Mouse (Mus musculus) urinary bladder, postnatal 25 days (tissue): Measurements from ENCODE around the gene Rbpjl.
A peak's percentile ranks its signal among the peaks of the same experiment; 100 is the strongest.

ENCODE experiments used
- DNase-seq: peaks from one replicate; pipeline ENCODE4 v3.0.0; 2022; ENCODE audit warnings: low spot score

Rbpjl gene

GRCm38 (mm10) chr2:164402906-164403305, at the start of gene Rbpjl:
Gene Rbpjl, plus strand, starts transcription at chr2:164403141.
- DNase-seq: peak; percentile 76

DNA sequence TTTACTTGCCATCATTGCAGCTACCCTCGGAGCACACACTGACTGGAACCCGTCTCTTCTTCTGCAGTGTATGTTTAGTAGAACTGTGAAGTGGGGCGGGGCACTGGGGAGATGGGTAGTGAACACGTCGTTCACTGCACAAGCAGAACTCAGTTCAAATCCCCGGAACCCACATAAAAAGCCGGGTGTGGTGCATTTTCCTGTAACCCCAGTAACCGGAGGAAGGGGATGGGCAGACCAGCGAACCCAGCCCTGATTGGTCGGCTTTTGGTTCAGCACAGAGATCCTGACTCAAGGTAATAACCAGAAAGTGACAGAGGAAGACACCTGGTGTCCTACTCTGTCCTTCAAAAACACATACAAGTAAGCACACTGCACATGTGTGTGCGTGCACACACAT, 49.6 kb upstream of the Rbpjl start:
- DNase-seq: no peak

DNA sequence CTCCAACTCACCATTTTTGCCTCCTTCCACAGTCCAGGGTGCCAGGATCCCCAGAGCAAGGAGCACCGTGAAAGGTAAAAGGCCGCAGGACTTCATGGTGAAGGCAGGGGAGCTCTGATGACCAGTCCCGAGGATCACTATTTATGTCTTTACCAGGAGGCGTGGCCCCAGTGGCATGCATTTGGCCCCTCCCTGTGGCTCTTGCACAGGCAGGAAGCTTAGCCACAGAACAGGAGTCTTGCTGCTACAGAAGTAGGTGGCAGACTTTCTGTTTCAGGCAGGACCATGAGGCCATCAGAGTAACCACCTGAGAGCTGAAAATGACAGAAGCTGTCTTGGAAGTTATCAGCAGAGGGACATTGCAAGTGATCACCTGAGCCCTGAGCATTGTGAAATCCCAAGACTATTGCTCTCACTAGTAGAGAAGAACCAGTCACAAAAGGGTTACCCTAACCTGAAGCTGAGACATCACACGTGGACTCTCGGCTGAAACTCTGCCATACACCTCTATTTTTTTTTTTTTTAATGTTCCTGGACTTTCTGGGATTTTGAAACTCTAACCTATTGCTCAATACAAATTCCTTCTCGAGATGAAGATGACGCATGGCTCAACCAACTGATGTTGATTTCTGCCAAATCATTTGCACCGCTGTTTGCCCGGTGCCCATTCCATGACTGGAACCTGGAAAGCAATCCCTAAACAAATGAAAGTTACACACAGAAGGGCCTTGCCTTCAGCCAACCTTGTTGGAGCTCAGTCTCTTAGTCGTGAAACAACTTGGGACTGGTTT, 46.6 kb upstream of the Rbpjl start:
- DNase-seq: no peak

DNA sequence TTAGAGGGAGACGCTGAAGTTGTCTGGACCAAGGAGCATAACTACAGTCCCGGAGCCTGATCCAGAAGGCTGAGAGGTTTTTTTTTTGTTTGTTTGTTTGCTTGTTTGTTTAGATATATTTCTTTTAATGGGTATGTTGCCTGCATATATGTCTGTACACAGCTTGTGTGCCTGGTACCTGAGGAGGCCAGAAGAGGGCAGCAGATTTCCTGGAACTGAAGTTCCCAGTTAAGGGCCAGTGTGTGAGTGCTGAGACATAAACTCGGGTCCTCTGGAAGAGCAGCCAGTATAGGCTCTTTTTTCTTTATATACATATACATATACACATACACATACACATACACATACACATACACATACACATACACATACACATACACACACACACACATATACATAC, 44.6 kb upstream of the Rbpjl start:
- DNase-seq: no peak

GRCm38 (mm10) chr2:164359031-164359430, 43.9 kb upstream of the Rbpjl start:
- no peak for DNase-seq

DNA sequence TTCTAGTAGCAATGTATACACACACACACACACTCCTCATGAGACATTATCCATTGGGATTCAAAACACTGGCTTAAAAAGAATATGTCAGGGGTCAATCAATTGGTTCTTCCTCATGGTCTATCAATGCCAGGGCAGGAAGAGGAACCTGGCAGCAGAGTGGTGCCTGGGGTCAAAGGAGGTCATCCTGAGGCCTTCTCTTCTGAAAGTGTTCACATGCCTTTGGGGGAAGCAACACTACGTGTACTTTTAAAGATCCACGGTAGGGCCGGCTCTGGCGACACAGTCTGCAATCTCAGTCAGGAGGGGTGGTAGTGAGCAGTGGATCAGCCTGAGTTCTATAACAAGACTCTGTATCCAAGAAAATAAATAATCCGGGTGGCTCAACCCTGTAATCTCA, 43.3 kb upstream of the Rbpjl start:
- no peak for DNase-seq

GRCm38 (mm10) chr2:164360974-164361657, 41.8 kb upstream of the Rbpjl start:
- DNase-seq: no peak

GRCm38 (mm10) chr2:164366947-164367346, 36.0 kb upstream of the Rbpjl start:
- DNase-seq: no peak

GRCm38 (mm10) chr2:164368620-164369105, 34.3 kb upstream of the Rbpjl start:
- no peak for DNase-seq

- DNase-seq: no peak
Measured at GRCm38 (mm10) chr2:164371371-164371770, 31.6 kb upstream of the Rbpjl start.

DNA sequence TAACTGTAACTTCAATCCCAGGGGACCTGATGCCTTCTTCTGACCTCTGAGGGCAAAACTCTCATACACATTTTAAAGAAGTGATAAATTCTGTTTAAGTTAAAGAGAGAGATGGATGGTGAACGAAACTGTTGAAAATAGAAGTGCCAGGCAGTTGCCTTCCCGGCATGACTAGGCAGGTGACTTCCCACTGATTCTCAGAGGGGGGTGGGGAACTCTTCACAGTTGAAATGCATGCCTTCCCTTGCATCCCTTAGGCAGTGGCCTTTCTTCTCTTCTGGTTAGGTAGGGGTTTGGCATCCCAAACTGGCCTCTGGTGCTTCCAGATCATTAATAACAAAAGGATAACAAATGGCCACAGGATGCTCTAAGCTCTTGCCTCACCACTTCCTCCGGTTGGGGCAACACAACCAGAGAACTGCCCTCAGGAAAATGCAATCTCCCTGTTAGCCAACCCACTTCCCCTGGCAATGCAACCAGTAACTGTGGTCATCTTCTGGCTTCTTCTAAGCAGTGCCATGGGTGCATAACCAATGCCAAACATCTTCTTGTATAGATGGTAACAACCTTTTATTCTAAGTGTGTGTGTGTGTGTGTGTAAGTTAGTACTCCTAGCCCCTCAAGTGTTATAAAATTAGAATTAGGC, 30.4 kb upstream of the Rbpjl start:
- DNase-seq: no peak

DNA sequence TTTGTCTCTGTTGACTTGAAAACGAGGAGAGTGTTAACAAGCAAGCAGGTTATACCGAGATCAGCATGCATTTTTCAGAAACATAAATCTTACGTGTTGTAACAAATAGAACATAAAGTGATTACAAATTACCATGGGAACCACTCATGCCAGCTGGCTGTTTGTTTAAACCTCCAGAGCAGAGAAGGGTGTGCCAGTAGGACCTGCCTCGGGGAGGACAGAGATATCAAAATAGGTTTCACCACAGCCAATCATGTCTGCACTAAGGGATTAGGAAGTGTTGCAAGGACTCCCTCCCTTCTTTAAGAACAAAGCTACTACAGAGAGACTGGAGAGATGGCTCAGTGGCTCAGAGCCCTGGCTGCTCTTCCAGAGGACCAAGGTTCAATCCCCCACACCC, 29.8 kb upstream of the Rbpjl start:
- DNase-seq: no peak

DNA sequence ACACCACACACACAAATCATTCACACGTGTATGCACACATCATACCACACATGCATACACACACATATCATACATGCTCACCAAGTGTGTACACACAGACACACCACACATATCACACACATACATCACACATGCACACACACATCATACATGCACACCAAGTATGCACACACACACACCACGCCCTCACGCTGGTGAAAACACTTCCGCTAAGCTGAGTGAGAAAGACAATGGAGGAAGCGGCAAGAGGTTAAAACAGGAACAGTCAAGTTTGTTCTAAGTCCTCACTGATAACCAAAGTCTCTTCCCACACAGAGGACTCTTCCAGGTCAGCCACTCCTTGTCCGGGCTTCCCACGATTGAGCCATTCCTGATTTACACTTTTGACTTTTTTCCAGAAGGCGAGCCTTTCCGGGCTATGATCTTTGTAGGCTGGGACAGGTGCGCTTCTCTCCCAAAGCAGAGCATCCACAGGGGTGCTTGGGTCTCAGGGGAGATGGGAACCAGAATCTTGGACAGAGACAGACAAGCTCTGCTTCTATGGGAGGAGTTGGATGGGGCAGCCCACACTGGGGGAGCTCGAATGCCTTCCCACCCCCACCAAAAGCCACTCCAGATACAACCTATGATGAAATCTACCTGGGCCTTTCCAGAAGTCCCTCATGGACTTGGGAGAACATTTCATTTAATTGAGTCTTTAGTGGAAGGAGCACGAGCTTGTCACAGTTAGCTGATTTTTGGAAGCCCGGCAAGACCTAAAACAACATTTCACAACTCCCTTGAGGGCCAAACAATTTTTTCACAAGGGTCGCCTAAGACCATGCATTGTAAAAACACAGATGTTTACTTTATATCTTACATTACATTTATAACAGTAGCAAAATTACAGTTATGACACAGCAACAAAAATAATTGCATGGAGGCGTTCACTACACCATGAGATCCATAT, 25.2 kb upstream of the Rbpjl start:
- DNase-seq: no peak

DNA sequence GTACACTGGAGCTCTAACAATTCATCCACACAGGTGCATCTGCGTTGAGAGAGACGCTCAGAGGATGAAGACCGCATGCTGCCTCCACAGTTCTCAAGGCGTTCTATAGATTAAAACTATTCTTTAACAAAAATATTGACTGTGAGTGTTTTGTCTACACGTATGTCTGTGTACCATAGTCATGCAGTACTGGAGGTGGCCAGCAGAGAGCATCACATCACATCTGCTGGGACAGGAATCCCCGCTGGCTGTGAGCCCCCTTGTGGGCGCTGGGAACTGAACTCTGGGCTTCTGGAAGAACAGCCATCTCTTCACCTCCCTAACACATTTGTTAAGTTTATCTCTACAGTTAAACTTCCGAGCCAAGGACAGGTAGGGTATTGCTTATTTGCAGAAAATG, 21.2 kb upstream of the Rbpjl start:
- no peak for DNase-seq

DNA sequence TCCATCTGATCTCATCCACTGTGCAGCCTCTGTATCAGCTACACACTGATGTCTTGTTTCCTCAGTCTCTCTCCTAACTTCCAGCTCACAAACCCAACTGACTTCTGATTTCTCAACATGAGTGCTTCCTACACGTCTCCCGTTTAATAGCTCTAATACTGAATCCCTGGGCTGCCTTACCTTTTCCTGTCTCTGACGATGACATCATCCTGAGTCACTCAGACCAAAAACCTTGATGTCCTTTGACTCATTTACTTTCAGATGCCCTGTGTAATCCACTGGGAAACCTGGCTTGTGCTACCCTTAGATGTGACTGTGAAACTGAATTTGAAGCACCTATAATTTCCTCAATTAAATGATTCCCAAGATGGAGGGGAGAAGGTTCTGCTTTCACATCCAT, 20.0 kb upstream of the Rbpjl start:
- DNase-seq: no peak

DNA sequence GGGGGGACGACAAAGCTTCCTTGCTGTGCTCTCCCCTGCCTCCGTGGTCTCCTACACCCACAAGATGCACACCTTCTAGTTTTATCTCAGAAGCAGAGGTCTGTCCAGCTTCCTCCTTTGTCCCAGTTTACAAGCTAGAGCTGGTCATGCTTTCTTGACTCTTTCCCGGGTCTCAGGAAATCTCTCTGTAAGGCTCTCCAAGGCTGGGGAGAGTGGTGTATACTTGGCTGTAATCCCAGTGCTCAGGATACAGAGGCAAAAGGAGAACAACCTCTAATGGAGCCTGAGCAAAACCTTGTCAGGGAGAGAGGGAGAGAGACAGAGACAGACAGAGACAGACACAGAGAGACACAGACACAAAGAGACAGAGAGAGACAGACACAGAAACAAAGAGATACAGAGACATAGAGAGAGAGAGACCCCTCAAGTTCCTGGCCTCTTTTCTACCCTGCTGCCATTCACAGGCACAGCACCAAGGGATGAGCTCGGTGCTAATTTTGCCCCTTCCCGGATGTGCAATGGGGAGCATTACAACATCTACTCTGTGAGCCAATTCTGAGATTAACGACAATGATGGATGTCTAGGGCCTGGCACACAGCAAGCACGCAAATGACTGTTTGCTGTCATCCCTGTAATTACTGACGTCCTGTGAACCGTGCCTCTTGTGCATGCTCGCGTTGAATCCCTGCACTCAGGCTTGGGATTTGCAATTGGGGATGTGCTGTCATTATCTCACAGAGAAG, 19.1 kb upstream of the Rbpjl start:
- no peak for DNase-seq

- no peak for DNase-seq
Measured at GRCm38 (mm10) chr2:164385927-164386763, 16.8 kb upstream of the Rbpjl start.

DNA sequence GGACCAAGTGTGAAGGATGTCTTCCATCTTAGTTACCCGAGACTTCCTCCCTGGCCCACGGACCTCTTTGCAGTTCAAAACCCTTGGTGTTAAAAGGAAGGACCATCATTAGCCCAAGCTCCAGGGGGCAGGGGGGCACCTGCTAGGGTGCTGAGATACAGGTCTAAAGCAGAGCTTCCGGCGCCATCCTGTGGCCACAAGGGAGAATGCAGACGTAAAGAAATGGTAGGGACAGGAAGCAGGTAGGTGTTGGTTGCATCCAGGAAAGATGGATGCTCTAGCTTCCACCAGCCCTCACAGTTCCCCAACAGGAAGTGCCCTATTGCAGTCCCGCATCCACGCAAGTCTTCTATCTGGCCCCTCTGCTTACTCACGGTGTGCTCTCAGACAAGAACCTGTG, 16.0 kb upstream of the Rbpjl start:
- peak; percentile 32 for DNase-seq

GRCm38 (mm10) chr2:164389020-164389419, 13.9 kb upstream of the Rbpjl start, which contains the start of gene Slpi:
Gene Slpi, minus strand, starts transcription at chr2:164389095.
- DNase-seq: no peak

GRCm38 (mm10) chr2:164389499-164389898, 13.4 kb upstream of the Rbpjl start:
- peak; percentile 87 for DNase-seq
